Mouse (Mus musculus) thymus, postnatal 25 days (tissue): ENCODE measurements at regions not wholly inside any gene's neighbourhood (a gene's known extent, or its start where the extent isn't known, plus 50 kb on each side); places are given as distances from the start of the nearest gene placed in this dataset.

Source experiments
- DNase-seq: peaks from one replicate; pipeline ENCODE4 v3.0.0; 2022

DNA sequence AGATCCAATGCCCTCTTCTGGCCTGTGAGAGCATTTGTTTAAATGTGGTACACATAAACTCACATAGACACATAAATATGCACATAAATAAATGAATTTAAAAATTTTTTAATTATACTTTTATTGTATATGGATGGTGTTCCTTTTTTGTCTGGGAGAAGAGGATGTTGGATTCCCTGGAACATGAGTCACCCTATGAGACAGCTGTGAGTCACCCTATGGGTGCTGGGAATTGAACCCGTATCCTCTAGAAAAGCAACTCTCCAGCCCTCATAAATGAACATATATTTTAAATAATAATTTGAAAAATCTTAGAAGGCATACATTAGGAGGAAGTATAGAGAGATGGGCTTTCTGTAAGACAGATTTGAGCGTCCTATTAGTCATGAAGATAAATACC, 76.1 kb upstream of the Dynlt3 start:
- DNase-seq, result no peak

- DNase-seq, result no peak
These were observed 79.7 kb upstream of the Dynlt3 start for GRCm38 (mm10) chrX:9742518-9742917.

GRCm38 (mm10) chrX:9747305-9747938, 84.6 kb upstream of the Dynlt3 start:
- DNase-seq, result peak; percentile 0

- DNase-seq, result no peak
These were observed 90.3 kb upstream of the Dynlt3 start for GRCm38 (mm10) chrX:9752954-9753572.

DNA sequence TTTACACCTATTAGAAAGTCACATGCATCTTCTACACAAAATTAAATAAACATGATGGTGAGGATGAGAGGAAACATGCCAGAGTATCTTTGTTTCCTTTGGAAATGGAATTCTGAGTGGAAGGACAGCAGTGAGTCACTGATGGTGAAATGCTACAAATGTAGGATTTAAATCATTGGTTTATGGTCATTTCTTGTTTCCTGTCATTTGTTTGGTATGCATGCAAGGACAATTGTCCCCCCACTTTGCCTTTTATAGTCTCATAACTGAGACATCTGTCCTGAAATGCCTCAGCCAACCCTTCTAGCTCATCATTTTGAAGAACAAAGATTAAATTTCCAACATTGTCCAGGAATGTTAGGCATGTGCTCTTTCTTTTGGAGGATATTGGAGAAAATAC, 77.2 kb upstream of the Hypm start:
- no peak for DNase-seq

DNA sequence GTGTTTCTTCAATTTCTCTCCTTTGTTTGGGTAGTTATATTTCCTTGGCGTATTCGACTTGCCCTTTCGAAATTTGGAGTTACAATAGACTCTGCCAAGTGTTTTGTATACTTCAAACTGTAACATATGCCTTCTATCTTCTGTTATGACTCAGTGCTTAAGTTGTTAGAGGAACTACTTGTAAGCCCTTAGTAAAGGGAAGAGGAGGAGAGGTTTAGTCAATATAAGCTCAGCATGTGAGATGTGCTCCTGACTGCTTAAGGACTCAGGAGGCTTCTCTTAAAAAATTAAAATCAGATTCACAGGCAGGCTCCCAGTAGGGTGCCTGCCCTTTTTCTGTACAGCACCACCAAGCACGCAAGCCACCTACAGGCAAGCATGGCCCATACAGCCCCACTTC, 69.2 kb upstream of the Hypm start:
- no peak for DNase-seq

GRCm38 (mm10) chrX:9789542-9789941, 57.2 kb upstream of the Hypm start:
- no peak for DNase-seq
